Mouse (Mus musculus) liver (tissue): ENCODE data around the gene Myf6.

ENCODE experiments used
- DNase-seq: peaks from one replicate; pipeline ENCODE4 v3.0.0-alpha.2; 2020; ENCODE audit warnings: mixed read lengths

Gene Myf6

DNA sequence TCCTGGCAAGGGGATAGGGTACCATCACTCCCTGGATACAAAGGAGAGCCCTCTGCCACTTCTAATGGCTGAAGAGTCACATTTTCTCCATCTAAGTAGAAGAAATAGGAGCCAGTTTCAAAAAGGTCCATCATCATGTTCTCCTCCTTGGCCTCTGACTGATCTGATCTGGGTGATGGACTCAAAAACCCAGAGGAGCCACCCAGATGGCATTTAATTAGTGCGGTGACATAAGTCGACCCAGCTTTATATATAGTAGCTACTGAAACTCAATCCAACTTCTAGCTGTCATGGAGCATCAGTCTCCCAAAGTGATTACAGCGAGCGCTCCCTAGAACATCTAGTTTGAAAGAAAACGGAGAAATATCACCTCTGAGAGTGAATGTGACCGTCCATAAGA lies at the start of gene Myf6:
Myf6 (minus strand) TSS at position 170 of the 400 bp plus-strand sequence.
- no peak for DNase-seq

DNA sequence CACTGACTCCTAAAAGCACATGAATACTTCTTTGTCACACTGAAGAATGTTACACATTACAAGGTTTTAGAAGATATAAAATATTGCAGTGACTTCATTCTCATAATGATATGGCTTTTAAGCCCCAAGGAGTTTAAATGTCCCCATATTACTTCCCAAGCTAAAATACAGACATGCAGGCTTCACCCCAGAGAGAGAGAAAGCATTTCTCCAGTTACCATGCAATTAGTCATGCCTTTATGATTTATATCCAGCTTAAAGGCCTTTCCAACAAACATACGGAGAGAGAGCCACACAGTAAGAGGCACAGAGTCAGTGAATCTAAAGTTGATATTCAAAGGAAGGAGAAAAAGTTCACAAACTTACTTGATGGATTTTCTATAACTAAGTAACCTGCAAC lies 48.5 kb upstream of the Myf6 start:
- DNase-seq: no peak

DNA sequence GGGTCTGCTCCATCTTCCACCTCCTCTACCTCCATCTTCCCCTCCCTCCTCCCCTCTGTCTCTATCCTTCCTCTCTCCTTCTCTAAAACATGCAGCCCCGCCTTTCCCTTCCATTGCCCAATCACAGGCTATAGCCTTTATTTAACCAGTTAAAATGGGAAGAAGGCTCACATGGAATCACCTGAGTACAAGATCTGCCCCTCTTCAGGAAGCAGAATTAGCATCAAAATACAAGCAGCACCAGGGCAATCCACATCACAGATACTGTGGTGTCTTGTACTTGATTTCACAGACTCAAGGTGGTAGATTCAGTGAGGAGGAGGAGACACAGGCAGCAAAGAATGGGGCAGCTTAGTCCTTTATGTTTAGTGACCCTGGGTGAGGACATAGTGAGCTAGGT lies 34.2 kb upstream of the Myf6 start:
- DNase-seq: no peak

DNA sequence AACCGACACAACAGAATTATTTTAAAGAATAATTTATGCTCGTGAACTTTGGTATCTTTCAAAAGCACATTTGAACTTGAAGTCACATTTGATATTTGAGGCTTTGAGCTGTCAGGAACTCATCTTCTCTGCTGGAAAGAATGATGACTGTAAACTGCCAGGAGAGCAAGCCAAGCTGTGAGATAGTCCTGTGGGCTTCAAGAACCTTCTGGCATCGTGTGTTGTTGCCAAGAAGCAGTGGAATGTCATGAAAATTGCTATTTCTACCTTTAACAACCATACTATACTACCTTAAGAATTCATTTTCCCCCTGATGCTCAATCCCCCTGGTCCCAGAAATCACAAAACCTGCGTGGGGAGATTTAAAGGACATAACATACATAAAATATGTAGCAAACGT lies 24.7 kb upstream of the Myf6 start:
- no peak for DNase-seq

DNA sequence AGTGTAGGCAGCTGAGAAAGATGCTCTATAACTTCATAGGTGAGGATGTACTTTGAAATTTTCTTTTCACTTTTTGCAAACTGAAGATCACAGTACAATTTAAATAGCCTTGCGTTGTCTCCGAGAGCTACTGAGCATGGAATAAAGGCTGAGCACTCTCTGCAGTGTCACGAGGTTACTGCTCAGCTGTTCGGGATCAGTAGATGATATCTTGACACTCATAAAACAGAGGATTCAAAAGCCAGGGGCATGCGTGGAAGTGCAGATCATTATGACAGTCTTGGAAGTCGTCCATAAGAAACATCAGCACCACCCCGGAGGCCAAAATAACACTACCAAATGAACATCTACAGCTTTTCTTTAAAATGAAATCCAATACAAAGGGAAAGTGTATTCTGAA lies 22.1 kb upstream of the Myf6 start:
- no peak for DNase-seq

DNA sequence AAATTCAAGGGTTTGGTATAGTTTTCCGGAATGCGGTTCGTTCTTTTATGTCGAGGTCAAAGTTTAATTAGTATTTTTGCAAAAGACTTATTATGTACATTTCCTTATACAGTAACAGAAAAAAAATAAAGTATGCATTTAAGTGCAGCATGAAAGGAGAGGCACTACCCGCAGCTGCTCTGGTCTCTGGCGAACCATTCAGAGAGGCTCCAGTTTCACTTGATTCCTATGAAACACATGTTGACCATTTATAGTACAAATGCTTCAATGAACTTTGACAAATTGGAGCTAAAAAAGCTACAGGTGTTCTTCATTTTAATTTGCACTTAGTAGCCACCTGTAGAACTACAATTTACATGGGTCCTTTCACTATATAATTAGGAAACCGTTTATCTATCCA lies 20.2 kb upstream of the Myf6 start:
- no peak for DNase-seq

DNA sequence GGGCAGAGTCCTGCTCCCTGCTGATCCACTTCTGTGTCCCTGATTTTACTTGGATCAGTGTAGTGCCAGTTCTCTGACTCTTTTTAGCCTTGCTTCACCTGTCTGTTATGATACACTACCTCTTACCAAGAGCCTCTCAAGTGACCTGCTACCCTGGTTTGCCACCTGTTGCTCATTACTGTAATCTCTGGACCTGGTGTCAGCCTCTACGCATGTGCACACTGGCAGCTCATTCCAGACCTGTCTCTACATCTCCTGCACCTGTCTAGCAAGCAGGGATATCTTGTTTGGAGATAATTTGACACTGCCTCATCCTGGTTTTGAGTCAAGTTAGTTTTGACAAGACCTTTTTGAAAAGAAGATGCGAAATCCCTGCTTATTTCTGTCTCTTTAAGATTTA lies 11.9 kb upstream of the Myf6 start:
- no peak for DNase-seq

DNA sequence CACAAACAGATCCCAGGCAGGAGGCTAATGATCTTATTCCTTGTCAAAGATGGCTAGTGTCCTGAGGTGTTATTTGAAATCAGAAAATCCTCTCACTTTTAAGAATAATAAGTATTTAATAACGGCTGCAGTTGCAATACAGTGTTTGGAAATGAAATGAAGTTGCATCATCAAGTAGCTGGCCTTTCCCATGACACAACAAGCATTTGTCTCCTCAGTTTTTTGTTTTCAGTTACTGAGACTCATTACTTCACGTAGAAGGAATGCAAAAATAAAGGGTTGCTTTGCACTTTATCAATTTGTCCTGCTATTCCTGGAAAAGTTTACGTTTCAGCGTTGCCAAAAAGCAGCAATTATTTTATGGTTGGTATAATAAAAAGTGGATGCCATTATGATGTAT lies 8.9 kb upstream of the Myf6 start:
- DNase-seq: no peak

DNA sequence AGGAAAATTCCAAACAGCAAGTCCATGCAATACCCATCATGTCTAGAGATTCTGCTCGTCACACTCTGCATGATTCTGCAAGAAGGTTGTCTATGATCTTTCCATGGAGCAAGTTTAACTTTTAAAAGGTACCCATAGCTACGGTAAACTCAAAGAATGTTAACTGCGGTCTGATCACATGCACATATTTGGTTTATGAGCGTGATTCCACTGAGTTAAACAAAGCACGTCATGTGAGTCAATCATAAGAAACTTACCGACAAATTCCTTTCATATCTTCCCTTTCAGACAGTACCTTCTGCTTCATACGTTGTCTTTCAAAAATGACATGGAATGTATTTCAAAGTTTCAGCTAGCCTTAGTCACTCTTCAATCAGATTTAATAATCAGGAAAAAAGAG lies 7.7 kb upstream of the Myf6 start:
- no peak for DNase-seq

DNA sequence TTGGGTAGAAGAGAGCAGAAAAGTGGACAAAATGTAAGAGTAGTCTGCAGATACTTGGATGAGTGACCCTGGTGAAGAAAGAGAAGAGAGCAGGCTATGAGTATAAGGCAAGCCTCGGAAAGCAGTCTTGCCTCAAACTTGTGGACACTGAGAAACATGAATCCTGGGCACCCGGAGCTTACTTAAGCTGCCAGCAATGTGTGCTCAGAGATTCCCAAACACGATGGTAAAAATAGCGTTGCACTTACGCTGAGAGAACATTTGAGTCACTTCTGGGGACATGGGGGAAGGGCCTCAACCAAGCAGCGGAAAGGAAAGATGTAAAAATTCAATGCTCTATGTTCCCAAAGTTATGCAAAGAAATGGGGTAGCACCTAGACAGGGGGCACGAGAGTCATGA lies 5.1 kb upstream of the Myf6 start:
- no peak for DNase-seq

DNA sequence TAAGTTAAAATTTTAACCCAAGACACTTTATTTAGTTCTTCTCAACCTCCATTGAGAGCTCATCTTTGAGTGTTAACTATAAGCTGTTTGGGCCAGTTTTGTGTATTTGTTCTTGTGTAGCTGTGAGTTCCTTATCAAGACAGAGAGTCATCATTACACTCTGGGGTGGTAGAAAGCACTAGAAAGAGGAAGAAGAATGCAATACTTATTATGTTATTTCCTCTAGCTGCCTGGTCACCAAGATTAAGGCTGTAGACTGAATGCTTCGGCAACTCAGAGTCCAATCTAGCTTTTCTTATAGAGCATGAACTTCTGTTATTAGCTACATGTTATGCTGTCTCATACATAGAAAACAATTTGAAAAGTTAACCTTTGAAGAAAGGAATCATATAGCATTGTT lies 1.9 kb upstream of the Myf6 start:
- no peak for DNase-seq

DNA sequence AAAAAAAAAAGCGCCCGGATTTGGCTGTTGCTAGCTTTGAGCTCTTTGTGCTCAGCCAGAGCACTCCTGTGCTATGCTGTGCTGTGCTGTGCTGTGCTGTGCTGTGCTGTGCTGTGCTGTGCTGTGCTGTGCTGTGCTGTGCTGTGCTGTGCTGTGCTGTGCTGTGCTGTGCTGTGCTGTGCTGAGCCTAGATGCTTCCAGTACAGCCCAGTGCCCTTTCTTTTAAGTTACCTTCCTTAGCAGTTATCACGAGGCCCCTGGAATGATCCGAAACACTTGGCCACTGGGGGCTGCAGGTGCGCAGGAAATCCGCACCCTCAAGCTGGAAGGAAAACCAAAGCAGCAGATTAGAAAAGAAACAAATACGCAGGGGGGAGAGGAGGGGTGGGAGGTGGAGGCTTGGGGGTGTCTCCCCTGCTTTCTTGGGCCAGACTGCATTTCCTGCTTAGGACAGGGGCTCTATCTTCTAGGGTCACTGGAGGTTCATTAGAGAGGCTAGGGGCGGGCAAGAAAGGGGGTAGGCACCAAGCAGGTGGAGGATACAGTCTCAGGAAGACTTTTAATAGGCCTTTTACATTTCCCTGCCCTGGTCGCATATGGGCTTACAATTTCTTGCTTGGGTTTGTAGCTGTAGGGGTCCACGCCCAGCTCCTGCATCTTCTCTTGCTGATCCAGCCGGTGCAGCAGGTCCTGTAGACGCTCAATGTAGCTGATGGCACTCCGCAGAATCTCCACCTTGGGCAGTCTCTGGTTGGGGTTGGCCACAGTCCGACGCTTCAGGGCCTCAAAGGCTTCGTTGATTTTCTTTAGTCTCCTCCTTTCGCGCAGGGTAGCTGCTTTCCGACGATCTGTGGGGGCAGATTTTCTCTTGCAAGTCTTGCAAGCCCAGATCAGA lies 710 bp downstream of the Myf6 start:
- no peak for DNase-seq

DNA sequence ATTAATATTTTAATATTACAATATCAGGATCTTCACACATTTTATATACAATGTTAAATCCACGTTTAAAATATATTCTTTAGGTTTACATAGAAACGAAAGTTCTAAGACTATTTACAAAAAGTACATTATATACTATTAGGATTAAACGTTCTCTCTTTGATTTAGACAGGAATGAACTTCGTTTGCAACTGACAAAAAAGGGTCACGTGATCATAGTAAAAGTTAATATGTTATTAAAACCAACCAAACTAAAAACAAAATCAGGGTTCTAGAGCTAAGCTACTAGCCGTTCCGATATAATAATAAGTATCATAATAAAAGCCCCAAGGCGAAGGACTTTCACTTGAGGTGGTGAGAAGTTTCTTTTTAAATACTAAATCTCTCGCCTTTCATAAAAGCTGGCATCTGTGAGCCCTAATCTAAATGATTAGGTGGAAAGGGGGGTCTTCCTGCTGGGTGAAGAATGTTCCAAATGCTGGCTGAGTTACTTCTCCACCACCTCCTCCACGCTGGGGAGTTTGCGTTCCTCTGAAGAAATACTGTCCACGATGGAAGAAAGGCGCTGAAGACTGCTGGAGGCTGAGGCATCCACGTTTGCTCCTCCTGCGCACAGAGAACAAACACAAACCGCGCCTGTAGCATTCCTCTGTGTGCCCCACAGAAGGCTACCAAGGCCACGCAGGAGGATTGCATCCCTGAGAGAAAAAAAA lies 1.5 kb downstream of the Myf6 start:
- DNase-seq: no peak

DNA sequence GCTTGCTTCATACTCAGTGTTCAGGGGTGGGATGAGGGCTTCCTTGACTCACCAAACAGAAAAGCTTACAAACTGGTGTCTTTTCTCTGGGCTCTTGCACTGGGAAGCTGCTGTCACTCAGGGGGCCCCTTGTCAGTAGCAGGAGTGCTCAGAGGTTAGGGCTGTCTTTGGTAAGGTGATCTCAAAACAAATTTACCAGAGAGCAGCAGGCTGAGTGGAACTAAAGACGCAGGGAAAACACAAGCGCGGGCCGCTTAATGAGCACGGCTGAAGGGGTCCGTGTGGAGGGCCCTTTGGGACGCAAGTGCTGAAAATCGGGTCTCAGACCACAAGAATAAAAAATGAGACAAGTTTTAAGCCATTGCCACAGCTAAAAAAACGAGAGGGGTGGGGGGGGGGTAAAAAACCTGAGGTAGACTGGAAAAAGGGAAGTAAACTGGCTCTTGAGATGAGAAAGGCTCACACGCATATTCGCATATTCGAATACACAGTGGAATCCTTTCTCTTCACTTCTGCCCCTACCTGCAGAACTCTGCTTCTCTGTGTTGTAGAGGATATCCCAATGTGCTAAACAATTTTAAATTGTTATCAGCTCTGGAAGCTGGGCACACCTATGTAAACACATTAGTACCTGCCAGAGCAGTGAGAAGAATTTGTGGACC lies 5.8 kb downstream of the Myf6 start:
- no peak for DNase-seq

DNA sequence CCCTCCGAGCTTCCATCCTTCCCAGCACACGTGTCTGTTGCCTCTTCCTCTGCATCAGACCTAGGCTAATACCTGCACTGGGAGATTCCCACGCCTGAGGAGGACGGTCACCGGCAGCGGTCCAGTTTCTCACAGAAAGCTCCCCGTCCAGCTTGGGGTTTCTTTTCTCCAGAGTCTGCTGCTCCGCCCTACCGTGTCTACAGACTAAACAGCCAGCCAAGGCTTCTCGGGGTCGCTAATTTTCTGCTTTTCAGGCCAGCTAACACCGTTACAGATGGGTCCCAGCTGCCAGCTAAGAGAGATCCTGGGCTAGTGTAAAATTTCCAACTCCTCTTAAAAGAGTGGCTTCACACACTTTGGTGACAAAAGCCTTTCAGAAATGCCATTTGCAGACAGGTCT lies 7.8 kb downstream of the Myf6 start:
- DNase-seq: no peak

DNA sequence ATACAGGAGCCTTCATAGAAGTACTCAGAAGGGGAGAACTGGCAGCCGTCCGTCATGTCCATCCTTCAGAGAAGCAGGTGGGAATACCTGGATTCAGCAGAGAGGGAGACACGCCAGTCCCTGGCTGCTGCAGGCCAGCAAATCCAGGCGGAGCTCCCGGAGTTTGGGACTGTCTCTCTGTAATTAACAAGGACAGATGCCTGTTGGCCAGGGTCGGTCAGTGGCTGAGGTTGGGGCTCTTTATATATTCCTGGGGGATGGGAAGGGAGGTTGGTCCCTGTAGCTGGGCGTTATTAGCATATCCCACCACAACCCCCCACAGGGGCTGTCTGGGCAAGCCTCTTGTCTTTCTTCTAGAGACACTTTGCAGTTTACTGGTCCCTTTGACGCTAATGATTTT lies 8.7 kb downstream of the Myf6 start, which contains the start of gene Myf5:
Myf5 (minus strand) TSS at position 265 of the 400 bp plus-strand sequence.
- no peak for DNase-seq

DNA sequence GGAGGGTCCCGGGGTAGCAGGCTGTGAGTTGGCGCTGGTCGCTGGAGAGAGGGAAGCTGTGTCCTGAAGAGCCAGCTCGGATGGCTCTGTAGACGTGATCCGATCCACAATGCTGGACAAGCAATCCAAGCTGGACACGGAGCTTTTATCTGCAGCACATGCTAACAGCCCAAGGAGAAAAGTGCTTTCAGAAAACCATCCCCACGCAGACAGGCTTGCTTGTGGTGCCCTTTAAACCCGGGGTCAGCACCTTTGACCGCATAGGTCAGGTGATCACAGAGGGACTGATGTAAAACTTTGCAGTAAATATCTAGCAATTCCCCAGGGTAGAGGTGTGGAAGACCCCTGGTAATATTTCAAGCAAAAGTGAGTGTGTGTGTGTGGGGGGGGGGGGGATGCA lies 10.5 kb downstream of the Myf6 start:
- DNase-seq: no peak

DNA sequence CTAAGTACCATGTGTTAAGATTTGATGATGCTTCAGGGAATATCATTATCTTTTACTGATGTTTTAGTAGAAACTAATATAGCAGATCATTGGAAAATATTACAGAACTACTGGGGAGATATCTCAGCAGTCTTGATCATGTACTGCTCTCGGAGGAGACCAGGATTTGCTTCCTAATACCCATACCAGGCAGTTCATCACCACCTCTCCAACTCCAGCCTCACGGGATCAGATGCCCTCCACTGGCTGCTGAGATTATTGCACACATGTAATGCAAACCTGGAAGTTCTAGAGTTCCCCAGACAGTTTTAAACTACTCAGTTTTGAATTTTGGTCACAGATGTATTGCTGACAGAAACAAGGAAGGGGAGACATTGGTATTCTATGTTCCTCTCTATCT lies 21.0 kb downstream of the Myf6 start:
- no peak for DNase-seq

DNA sequence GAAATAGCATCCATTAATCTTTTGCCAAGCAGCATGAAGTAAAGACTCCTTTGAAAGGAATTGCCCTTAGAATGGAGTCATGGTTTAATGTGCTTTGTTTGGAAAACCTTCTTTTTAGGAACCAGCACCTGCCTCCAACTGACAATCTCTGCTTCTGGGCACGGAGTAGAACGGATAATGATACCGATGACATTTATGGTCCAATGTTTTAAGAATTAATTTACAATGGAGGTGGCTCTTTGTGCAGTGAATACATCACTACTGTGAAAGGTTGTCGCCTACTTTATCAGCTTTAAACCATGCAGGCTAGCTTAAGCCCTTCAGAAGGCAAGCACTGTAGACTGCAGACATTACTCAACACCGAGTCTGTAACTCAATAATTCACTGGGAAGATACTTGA lies 22.8 kb downstream of the Myf6 start:
- DNase-seq: no peak

DNA sequence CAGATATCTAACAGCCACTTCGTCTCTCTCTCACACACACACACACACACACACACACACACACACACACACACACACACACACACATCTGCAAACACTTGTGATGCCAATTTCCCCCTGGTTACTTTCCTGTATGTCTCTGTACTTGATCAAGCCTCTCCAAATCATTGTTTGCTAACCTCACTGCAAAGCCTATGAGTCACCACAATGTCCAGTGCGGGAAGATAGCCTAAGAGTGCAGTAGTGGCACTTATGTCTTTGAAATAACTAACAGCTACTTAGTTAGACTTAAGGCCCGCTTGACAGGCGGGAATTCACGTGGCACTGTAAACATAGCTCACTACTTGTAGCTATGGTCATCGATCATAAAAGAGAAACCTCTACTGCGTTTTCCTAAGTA lies 26.7 kb downstream of the Myf6 start:
- DNase-seq: no peak

DNA sequence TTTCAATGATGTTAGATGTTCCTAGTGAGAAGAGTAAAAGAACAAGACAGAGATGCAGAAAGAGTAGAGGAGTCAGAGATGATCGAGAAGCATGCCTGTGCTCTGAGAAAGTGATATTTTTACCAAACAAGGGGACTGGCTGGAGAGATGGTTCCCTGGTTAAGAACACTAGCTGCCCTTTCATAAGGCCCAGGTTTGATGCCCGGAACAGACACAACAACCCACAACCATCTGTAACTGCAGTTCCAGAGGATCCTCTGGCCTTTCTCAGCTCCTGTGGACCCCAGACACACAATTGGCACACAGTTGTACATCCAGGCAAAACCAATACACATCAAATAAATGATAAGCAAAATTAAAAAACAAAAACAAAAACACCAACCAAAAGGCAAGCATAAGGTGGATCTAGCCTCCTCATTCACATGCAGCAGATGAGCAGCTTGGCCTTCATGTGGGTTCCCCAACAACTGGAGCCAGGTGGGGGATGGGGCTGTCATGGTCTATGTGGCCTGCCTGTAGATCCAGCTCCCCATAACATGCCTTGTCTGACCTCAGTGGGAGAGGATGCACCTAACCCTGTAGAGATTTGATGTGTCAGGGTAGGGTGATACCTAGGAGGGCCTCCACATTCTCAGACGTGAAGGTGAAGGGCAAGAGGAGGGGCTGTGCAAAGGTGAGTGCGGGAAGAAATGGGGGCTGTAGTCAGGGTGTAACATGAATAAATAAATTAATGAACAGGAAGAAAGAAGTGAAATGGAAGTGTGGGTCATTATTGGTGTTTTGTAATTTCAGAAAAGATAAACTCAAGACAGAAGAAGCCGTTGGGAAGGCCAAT lies 44.8 kb downstream of the Myf6 start:
- DNase-seq: no peak
